Mouse (Mus musculus) spleen, embryonic (tissue): ENCODE results near the gene Vwa5b1.

Source experiments
- CTCF ChIA-PET: fragments of 350-600 bp; sonication (Branson Sonifier 250); formaldehyde crosslinking; loops from one replicate; lab custom pipeline; 2022; lab: Charles Lee

Gene Vwa5b1

GRCm38 (mm10) chr4:138531761-138532160 is 103.9 kb downstream of the Vwa5b1 start:
- CTCF ChIA-PET = no interaction called here

- CTCF ChIA-PET = no interaction called here
Measured at GRCm38 (mm10) chr4:138530011-138530410, 105.7 kb downstream of the Vwa5b1 start.

DNA sequence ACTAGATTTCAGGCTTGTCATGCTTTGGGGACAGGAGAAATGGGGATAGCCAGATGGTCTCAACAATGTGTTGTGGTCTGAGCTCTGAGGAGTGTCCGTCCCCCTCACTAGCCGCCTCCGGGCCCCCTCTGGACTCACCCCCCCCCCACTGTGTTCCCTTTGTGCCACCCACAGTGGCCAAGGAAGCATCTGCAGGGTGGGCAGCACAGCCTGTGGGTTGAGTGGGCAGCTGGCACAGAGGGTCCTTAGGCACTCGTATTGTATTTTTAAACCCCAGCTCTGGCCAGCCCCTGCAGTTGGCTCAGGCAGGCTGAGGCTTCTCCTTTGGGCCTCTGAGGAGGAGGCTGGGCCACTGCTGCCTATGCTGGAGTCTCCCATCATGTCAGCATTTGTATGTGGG is 110.0 kb downstream of the Vwa5b1 start:
- CTCF ChIA-PET = interaction anchor here (0.6 kb wide), 1 partner anchor 11 kb away, joined by 3 read pairs; no protein-coding TSS in a partner anchor

GRCm38 (mm10) chr4:138524769-138525168 is 110.9 kb downstream of the Vwa5b1 start:
- CTCF ChIA-PET = interaction anchor here (0.6 kb wide), 1 partner anchor 10 kb away, joined by 3 read pairs; no protein-coding TSS in a partner anchor

DNA sequence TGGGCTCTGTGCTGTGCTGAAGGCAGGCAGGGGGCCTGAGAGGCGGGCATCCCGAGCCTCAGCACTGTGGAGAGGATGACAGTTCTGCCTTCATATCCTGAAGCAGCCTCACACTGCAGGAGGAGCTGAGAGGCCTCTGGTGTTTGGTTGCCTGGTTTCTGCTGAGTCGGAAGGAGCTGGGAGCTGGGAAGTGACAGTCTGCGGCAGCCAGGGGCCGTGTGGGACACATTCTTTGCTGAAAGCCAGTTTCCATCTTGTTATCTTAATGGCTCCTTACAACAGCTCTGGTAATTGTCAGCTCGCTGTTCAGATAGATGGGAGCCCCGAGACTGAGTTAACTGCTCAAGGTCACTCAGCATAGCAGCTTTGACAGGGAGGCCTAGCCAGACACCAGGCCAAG is 111.9 kb downstream of the Vwa5b1 start:
- CTCF ChIA-PET = no interaction called here

DNA sequence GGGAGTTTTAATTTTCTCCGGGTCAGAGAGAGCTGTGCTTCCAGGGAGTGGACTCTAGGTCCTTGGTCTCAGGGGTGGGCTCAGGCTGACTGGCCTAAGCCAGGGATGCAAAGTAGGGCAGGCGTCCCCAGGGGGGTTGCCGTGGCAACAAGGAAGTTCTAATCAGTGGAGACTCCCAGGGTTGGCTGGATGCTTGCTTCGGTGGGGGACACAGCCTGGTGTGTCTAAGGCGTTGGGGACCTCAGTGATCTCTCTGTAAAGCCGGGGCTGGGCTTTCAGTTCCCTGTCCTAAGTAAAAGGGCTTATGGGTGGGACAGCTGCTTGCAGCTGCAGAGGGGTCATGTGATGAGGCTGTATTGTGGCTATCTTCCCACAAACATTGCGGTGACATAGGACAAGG is 113.4 kb downstream of the Vwa5b1 start:
- CTCF ChIA-PET = no interaction called here

- CTCF ChIA-PET = no interaction called here
Measured at GRCm38 (mm10) chr4:138517153-138517789, 118.4 kb downstream of the Vwa5b1 start.

GRCm38 (mm10) chr4:138516448-138516847 is 119.2 kb downstream of the Vwa5b1 start:
- CTCF ChIA-PET = no interaction called here
